30 mouse cellular contexts compared by ENCODE assay signal in the genomic region with DNA sequence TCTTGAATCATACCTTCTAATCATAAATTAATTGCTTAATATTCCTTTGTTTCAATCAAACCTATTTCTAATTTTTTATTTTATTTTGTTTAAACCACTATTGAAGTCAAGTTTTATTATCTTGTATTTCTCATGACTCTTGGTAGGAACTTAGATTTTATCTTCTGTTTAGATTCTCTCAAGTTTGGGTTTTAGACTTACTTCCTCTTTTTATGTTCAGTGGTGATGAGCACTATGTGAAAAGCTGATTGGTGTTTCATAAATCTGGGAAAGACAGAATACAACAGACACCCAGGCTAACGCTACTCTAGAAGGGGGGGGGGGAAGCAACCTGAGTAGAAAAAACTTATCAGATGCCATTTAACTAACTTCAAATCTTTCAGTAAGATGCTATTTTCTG. TPM values are rescaled to one million over a fixed set of nuclear protein-coding genes. Genes with fewer than 3 reads are reported as not detected.
"Had no signal": no experiment of that assay in that cellular context is flagged by ENCODE, and none has a peak within 500 bp of the region (broad histone marks: within the 10 kb centered on the region; RNA-seq: fewer than 3 reads in every experiment).

No protein-coding gene starts in this region.

- H3K4me2 ChIP-seq: heart, embryonic 11.5 days; hindbrain, embryonic 12.5 days; hindbrain, embryonic 14.5 days; intestine, embryonic 15.5 days; limb, embryonic 12.5 days; liver, embryonic 11.5 days; liver, embryonic 13.5 days; liver, embryonic 15.5 days had no signal

- H3K27ac ChIP-seq: gastrocnemius, adult 2 months; heart, adult 2 months; hindbrain, embryonic 10.5 days; hindbrain, embryonic 12.5 days; hindbrain, embryonic 14.5 days; intestine, embryonic 15.5 days; left cerebral cortex, adult 2 months; limb, embryonic 10.5 days; limb, embryonic 12.5 days; liver, embryonic 13.5 days; liver, embryonic 15.5 days had no signal

- H3K9me3 ChIP-seq: hindbrain, embryonic 10.5 days; hindbrain, embryonic 12.5 days; intestine, embryonic 15.5 days; limb, embryonic 10.5 days; limb, embryonic 12.5 days; liver, embryonic 13.5 days; liver, embryonic 15.5 days had no signal

- H3K27me3 ChIP-seq: hindbrain, embryonic 12.5 days; intestine, embryonic 15.5 days; limb, embryonic 12.5 days; liver, embryonic 13.5 days; liver, embryonic 15.5 days had no signal

- H3K4me1 ChIP-seq: hindbrain, embryonic 10.5 days; hindbrain, embryonic 12.5 days; intestine, embryonic 15.5 days; limb, embryonic 10.5 days; limb, embryonic 12.5 days; liver, embryonic 13.5 days; liver, embryonic 15.5 days had no signal

- ATAC-seq: hindbrain, embryonic 16.5 days; inflammation-experienced regulatory T-cells, adult 6 months; intestine, embryonic 15.5 days; intestine, postnatal 0 days had no signal

- H3K36me3 ChIP-seq: hindbrain, embryonic 10.5 days; hindbrain, embryonic 12.5 days; intestine, embryonic 15.5 days; limb, embryonic 10.5 days; limb, embryonic 12.5 days; liver, embryonic 13.5 days; liver, embryonic 15.5 days had no signal

- DNase-seq: gastrocnemius, adult 2 months; gastrocnemius, postnatal 10 days; gastrocnemius, postnatal 25 days; heart, adult 11 months; heart, adult 2 months; heart, postnatal 10 days; heart, postnatal 4 days; kidney, adult 18-20 months; kidney, adult 8-10 months; kidney, postnatal 10 days; kidney, postnatal 25 days; layer of hippocampus, adult 9-11 months; liver; liver, embryonic 13.5 days had no signal

- H3K4me3 ChIP-seq: gastrocnemius, adult 2 months; heart, adult 2 months; hindbrain, embryonic 10.5 days; hindbrain, embryonic 12.5 days; intestine, embryonic 15.5 days; left cerebral cortex, adult 2 months; limb, embryonic 10.5 days; limb, embryonic 12.5 days; liver, embryonic 13.5 days; liver, embryonic 15.5 days had no signal

- H3K9ac ChIP-seq: hindbrain, embryonic 12.5 days; hindbrain, embryonic 14.5 days; intestine, embryonic 15.5 days; limb, embryonic 12.5 days; liver, embryonic 13.5 days; liver, embryonic 15.5 days had no signal

RNA-seq across cellular contexts. Expression of gene Hfm1, which starts 49.7 kb away (rescaled TPM):
- total RNA-seq: gastrocnemius, adult 2 months; gastrocnemius, postnatal 10 days; gastrocnemius, postnatal 25 days; gastrocnemius, postnatal 4 days; heart, adult 2 months; heart, postnatal 10 days; heart, postnatal 25 days had no signal
- polyA plus RNA-seq: heart, adult 2 months; inflammation-experienced regulatory T-cells, adult 6 months; large intestine, adult 2 months; liver, embryonic 15.5 days had no signal
